Mouse (Mus musculus) ES-E14 (cell line): ENCODE results near the gene Mdga1.

Experiments used
- MAFK ChIP-seq: IDR thresholded peaks from 2 replicates; pipeline ENCODE4 v1.6.1; 2014; ENCODE audit warnings: mild to moderate bottlenecking, low read depth, low read length, inconsistent platforms; ENCODE audit not compliant: insufficient read depth
- ZC3H11A ChIP-seq: IDR thresholded peaks from 2 replicates; pipeline ENCODE4 v1.6.1; 2012; ENCODE audit warnings: low read depth, mild to moderate bottlenecking, inconsistent platforms, low read length, borderline replicate concordance

DNA sequence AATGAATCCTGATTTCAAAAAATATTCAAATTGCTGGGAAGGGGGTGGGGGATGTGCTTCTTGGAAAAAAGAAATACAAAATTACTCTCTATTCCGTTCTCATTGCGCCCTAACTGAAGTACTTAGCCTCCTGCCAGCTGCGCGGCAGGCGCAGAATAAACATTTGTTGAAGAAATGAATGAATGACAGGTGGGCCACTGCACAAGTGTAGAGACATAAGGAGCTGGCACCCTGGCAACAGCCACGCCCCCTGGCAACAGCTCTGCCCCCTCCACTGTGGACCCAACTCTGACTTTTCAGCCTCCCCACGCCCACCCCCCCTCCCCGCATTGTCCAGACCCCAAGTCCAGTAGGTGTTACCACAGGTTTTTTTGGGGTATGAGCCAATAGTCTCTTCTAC lies 19.3 kb downstream of the Mdga1 start:
- TF ChIP-seq ZC3H11A = no peak
- no peak for TF ChIP-seq MAFK
